Mouse (Mus musculus): ENCODE results near the gene Gns. TPM values are rescaled to one million over a fixed set of nuclear protein-coding genes. Genes with fewer than 3 reads are reported as not detected.

Gns gene
- polyA plus RNA-seq, 1 experiment from 2014 or later, result 54.4 TPM

DNA sequence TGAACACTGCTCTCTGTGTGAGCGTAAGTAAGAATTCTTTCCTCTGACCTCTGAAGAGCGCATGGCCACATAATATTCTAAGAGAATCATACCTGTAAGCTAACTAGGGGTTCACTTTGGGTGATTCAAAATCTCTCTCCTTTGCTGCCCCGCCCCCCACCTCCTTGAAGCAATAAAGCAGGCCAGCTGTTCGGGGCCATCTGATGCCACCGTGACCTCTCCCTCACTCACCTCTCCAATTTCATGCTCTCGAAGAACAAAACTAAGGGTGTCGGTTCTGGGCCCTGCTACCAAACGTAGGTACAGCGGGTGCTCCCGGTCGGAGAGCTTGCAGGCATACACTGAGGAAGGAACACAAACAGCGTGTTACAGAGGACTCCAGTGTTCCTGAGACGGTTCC, 49.2 kb downstream of the Gns start:
- Histone ChIP-seq H3K4me1 (peaks cover 12% of the 10 kb centered on the region), H3K4me3 (no peak overlapping the region), H3K9me3 (no peaks in the 10 kb centered on the region), H3K36me3 (0 out of 2 replicates have a peak, but pooled peaks cover 11% of the 10 kb centered on the region), H3K9ac (no peak overlapping the region), H3K4me2 (replicated peaks) (no peak overlapping the region), H3K27me3 (replicated peaks) (no peaks in the 10 kb centered on the region), H3K27ac (no peak overlapping the region)
- ATAC-seq (ENCODE audit: low FRiP score, low read depth), result no peak
- WGBS, result 78% methylated on average over 13 of the region's 13 CpGs

- Histone ChIP-seq H3K4me2 (replicated peaks) (no peak overlapping the region), H3K9me3 (no peaks in the 10 kb centered on the region), H3K4me3 (no peak overlapping the region), H3K4me1 (peaks cover 48% of the 10 kb centered on the region), H3K36me3 (0 out of 2 replicates have a peak, but pooled peaks cover 3% of the 10 kb centered on the region), H3K27ac (no peak overlapping the region), H3K27me3 (replicated peaks) (no peaks in the 10 kb centered on the region), H3K9ac (no peak overlapping the region)
- WGBS, result 85% methylated on average over 14 of the region's 14 CpGs
- ATAC-seq (ENCODE audit: low FRiP score, low read depth), result no peak
These were observed 53.9 kb downstream of the Gns start for GRCm38 (mm10) chr10:121418835-121419234.

GRCm38 (mm10) chr10:121419640-121420470, 55.0 kb downstream of the Gns start:
- WGBS, result 46% methylated on average over 22 of the region's 22 CpGs
- Histone ChIP-seq H3K27me3 (replicated peaks) (no peaks in the 10 kb centered on the region), H3K9ac (no peak overlapping the region), H3K4me1 (peaks cover 53% of the 10 kb centered on the region), H3K36me3 (0 out of 2 replicates have a peak, but pooled peaks cover 3% of the 10 kb centered on the region), H3K27ac (no peak overlapping the region), H3K4me3 (no peak overlapping the region), H3K9me3 (no peaks in the 10 kb centered on the region), H3K4me2 (replicated peaks) (peak overlapping the region; percentile 20; the same call in 1 of the 2 replicates)
- peak; percentile 69 for ATAC-seq (ENCODE audit: low FRiP score, low read depth)

DNA sequence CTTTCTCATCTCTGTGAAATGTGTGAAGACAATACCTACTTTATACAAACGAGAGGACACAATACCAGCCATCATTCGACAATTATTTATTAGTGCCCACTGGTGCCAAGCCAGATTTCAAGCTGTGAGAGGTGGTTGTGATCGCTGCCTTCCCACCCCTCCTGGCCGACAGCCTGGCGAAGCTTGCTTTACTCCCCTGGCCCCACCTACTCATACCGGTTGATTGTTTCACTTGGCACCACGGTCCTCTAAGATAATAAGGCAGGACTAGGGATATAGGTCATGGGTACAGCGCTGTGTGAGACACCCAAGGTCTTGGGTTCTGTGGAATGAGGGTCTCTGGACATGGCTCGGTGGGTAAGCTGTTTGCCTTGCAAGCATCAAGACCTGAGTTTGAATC, 56.1 kb downstream of the Gns start:
- Histone ChIP-seq H3K27ac (no peak overlapping the region), H3K9me3 (no peaks in the 10 kb centered on the region), H3K36me3 (no peaks in the 10 kb centered on the region), H3K4me2 (replicated peaks) (no peak overlapping the region), H3K27me3 (replicated peaks) (no peaks in the 10 kb centered on the region), H3K4me3 (no peak overlapping the region), H3K4me1 (peaks cover 53% of the 10 kb centered on the region), H3K9ac (no peak overlapping the region)
- ATAC-seq (ENCODE audit: low FRiP score, low read depth), result no peak
- 48% methylated on average over 9 of the region's 9 CpGs for WGBS

DNA sequence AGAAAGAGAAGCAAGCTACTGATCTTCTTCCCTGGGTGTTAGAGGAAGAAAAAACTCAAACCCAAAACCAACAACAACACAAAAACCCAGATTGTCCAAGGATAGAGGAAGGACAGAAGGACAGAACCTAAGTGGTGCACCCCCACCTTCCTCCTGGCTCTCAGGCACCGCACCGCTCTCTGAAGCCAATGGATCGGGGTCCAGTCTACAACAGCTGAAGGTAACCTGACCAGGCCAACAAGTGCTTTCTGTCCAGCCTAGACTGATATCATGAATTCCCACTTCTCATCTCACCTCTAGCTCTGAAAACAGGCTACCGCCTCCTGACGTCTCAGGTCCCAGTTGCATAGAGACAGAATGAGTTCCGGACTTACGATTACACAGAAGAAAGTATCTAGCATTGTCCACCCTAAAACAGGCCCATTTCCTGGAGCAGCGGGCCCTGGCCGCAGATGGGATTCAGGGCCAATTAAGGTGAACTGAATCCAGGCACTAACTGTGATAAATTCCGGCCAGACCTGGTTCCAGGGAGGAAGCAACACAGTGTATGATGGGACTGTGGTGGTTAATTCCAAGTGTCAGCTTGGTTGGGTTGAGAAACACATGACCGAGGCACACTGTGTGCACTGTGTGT, 56.9 kb downstream of the Gns start:
- Histone ChIP-seq H3K4me3 (no peak overlapping the region), H3K9me3 (no peaks in the 10 kb centered on the region), H3K4me2 (replicated peaks) (no peak overlapping the region), H3K9ac (no peak overlapping the region), H3K4me1 (peaks cover 49% of the 10 kb centered on the region), H3K36me3 (no peaks in the 10 kb centered on the region), H3K27ac (no peak overlapping the region), H3K27me3 (replicated peaks) (no peaks in the 10 kb centered on the region)
- WGBS, result 91% methylated on average over 11 of the region's 11 CpGs
- no peak for ATAC-seq (ENCODE audit: low FRiP score, low read depth)

DNA sequence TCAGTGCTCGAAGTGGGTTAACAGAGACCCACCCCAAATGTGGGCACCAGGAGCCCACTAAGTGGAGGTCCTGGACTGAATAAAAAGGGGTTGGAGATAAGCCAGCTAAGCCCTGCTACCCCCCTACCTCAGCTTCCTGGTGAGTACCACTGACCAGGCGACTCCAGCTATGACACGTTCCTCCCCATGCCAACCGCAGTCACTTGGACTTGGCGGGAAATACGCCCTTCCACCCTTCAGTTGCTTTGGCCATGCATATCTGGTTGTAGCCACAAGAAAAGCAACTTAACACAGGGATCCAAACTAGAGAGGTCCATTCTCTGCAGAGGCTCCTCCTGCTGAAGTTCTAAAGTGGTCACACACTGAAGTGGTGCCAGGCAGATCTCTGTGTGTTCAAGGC, 57.4 kb downstream of the Gns start:
- H3K9me3 ChIP-seq, result no peaks in the 10 kb centered on the region
- no peak overlapping the region for H3K4me3 ChIP-seq
- H3K4me1 ChIP-seq, result peaks cover 48% of the 10 kb centered on the region
- no peak overlapping the region for H3K9ac ChIP-seq
- H3K36me3 ChIP-seq, result no peaks in the 10 kb centered on the region
- H3K4me2 ChIP-seq (replicated peaks), result no peak overlapping the region
- H3K27ac ChIP-seq, result no peak overlapping the region
- WGBS, result 94% methylated on average over 6 of the region's 6 CpGs
- ATAC-seq (ENCODE audit: low FRiP score, low read depth), result no peak
- no peaks in the 10 kb centered on the region for H3K27me3 ChIP-seq (replicated peaks)

DNA sequence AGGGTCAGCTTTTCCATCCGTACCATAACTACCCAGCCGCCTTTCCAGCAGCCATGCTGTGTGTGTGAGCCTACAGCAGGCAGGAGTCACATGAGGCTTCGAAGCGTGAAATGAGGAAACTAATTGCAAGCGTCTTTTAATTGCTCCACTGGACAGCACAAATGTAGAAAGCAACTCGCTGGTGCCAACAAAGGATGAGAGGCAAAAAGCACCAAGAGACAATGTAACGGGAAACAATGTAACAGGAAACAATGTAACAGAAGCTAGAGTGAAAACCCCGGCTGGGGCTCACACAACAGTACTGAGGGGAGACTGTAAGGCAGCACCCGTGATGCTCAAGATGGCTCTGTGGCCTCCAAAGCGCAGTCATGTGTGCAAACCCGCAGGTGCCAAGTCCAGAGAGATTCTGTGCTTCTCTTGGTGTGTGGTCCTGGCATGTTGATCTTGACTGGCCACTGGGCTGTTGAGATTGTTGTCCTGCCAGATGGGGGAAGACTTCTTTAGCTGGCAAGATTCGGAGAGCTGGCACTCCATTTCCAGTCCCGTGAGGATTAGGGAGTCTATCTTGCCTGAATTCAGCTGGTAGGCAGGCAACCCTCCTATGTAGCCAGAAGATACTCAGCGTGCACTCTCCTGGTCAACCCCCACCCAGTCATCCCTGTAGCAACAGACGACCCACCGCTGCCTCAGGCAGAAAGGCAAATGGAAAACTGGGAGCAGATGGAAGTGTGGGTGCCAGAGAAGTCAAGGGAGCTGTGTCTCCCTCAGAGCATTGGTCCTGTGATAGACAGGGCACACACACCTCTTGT, 58.9 kb downstream of the Gns start:
- H3K4me2 ChIP-seq (replicated peaks), result peak overlapping the region; percentile 12; the same call in 1 of the 2 replicates
- ATAC-seq (ENCODE audit: low FRiP score, low read depth), result peak; percentile 25
- peaks cover 50% of the 10 kb centered on the region for H3K4me1 ChIP-seq

GRCm38 (mm10) chr10:121424455-121424854, 59.6 kb downstream of the Gns start:
- H3K36me3 ChIP-seq, result no peaks in the 10 kb centered on the region
- H3K4me1 ChIP-seq, result peaks cover 44% of the 10 kb centered on the region
- H3K4me3 ChIP-seq, result no peak overlapping the region
- H3K27me3 ChIP-seq (replicated peaks), result no peaks in the 10 kb centered on the region
- H3K4me2 ChIP-seq (replicated peaks), result no peak overlapping the region
- ATAC-seq (ENCODE audit: low FRiP score, low read depth), result no peak
- H3K9me3 ChIP-seq, result no peaks in the 10 kb centered on the region
- no peak overlapping the region for H3K27ac ChIP-seq
- no peak overlapping the region for H3K9ac ChIP-seq
- 75% methylated on average over 3 of the region's 3 CpGs for WGBS

More for the DNA sequence above, 58.9 kb downstream of the Gns start:
- Histone ChIP-seq H3K9ac (no peak overlapping the region), H3K36me3 (no peaks in the 10 kb centered on the region), H3K4me3 (no peak overlapping the region), H3K27me3 (replicated peaks) (no peaks in the 10 kb centered on the region), H3K27ac (peak overlapping the region; percentile 33; the same call in 1 of the 2 replicates), H3K9me3 (no peaks in the 10 kb centered on the region)
- 45% methylated on average over 16 of the region's 16 CpGs for WGBS

DNA sequence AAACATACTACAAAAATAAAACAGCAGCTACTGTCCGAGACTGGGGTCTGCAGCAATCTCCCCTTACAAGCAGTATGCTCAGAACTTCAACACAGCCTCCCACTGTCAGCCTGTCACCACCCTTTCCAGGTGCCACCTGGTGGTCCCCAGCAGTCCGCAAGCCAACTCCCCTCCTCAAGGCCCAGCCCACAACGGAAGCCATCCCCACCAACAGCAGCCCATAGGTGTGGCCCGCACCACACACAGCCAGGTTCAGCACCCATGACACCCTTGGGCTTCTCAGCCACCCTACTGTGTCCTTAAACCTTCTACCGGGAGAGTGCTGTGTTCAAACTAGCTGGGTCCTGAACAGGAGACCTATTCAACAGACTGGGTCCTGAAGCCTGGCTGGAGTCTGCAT, 60.2 kb downstream of the Gns start:
- Histone ChIP-seq H3K4me1 (peaks cover 43% of the 10 kb centered on the region), H3K9ac (no peak overlapping the region), H3K27me3 (replicated peaks) (no peaks in the 10 kb centered on the region), H3K4me3 (no peak overlapping the region), H3K4me2 (replicated peaks) (no peak overlapping the region), H3K9me3 (no peaks in the 10 kb centered on the region), H3K27ac (no peak overlapping the region), H3K36me3 (no peaks in the 10 kb centered on the region)
- WGBS, result 91% methylated on average over 5 of the region's 5 CpGs
- ATAC-seq (ENCODE audit: low FRiP score, low read depth), result no peak

DNA sequence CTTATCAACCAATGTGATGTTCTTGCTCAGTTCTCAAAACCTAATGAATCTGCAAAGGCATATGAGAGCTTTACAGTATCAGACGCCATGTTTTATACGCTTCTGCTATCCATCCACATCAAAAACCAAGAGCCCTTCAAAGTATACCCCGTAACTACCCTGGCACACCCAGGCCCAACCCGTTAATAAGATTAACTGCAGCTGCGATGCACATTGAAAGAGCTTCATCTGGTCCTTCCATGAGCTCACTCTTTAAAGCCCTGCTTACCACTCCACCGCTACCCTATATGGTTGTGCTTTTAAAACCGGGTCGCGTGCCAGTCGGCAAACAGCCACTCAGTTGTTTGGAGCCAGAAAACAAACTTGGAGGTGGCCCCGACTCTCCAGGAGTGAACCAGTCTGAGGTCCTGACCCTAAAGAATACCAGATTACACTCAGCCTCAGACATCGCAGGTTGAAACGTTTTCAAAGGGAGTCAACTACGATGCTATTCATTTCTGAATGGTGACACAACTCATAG, 60.7 kb downstream of the Gns start:
- Histone ChIP-seq H3K36me3 (no peaks in the 10 kb centered on the region), H3K9me3 (no peaks in the 10 kb centered on the region), H3K27ac (no peak overlapping the region), H3K27me3 (replicated peaks) (no peaks in the 10 kb centered on the region), H3K4me2 (replicated peaks) (no peak overlapping the region), H3K9ac (no peak overlapping the region), H3K4me1 (peaks cover 43% of the 10 kb centered on the region), H3K4me3 (no peak overlapping the region)
- 87% methylated on average over 14 of the region's 14 CpGs for WGBS
- ATAC-seq (ENCODE audit: low FRiP score, low read depth), result no peak

DNA sequence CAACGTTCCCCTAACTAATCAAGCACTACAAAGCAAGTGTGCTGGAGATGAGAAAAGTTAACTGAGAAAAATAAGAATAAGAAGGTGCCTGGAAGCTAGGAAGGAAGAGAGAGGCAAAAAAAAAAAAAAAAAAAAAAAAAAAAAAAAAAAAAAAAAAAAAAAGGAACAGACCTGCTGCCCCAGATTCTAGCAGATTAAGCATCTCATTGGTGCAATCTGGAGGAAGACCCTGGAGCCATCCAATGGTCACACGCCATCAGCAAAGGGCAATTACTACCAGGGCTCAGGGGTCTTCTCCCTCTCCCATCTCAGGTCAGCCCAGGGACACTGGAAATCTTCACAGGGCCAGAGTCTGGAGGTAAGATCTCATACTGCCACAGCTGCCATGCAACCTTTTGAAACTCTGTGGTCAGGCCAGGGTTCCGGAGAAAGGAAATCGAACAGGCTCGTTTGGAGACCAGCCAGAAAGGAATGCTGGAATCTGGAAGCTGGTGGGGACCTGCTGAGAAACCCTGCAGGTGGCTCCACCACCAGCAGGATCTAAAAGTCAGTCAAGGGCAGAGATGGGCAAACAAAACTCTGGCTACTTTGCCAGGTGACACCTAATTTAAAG, 61.7 kb downstream of the Gns start:
- H3K4me3 ChIP-seq, result no peak overlapping the region
- H3K27me3 ChIP-seq (replicated peaks), result no peaks in the 10 kb centered on the region
- WGBS, result 45% methylated on average over 5 of the region's 5 CpGs
- no peak overlapping the region for H3K27ac ChIP-seq
- no peak overlapping the region for H3K4me2 ChIP-seq (replicated peaks)
- H3K36me3 ChIP-seq, result no peaks in the 10 kb centered on the region
- no peak for ATAC-seq (ENCODE audit: low FRiP score, low read depth)
- H3K4me1 ChIP-seq, result peaks cover 35% of the 10 kb centered on the region
- H3K9me3 ChIP-seq, result no peaks in the 10 kb centered on the region
- no peak overlapping the region for H3K9ac ChIP-seq

Data from neural tube, embryonic 12.5 days (tissue).